Mouse (Mus musculus): ENCODE data around the gene Fzd9. TPM values are rescaled to one million over a fixed set of nuclear protein-coding genes. Genes with fewer than 3 reads are reported as not detected.
A peak's percentile ranks its signal among the peaks of the same experiment; 100 is the strongest.

The Fzd9 gene
- polyA plus RNA-seq, 1 experiment from 2014 or later, result 3.6 TPM

DNA sequence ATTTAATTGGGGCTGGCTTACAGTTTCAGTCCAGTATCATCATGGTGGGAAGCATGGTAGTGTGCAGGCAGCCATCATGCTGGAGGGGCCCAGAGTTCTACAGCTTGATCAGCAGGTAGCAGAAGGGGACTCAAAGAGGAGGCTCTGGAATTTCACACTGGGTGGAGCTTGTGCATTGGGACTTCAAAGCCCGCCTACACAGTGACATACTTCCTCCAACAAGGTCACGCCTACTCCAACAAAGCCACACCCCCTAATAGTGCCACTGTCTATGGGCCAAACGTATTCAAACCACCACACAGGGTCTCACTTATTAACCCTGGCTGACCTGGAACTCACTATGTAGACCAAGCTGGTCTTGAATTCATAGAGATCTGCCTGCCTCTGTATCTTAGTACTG lies 5.1 kb upstream of the Fzd9 start:
- H3K36me3 ChIP-seq (ENCODE audit: control insufficient read depth, insufficient read depth, low read length), result no peaks in the 10 kb centered on the region
- no peak overlapping the region for H3K9ac ChIP-seq (ENCODE audit: low read depth, low read length)
- no peak for ATAC-seq (replicated peaks; ENCODE audit: insufficient number of reproducible peaks, low FRiP score, low TSS enrichment)
- 0 out of 2 replicates have a peak, but pooled peaks cover 2% of the 10 kb centered on the region for H3K9me3 ChIP-seq (replicated peaks; ENCODE audit: control insufficient read depth, low read length)
- H3K4me3 ChIP-seq (ENCODE audit: low read depth, low read length), result no peak overlapping the region
- H3K27me3 ChIP-seq (ENCODE audit: control insufficient read depth, insufficient read depth, low read length), result no peaks in the 10 kb centered on the region
- no peak overlapping the region for H3K27ac ChIP-seq (ENCODE audit: low read depth, low read length)
- WGBS (ENCODE audit: insufficient replicate concordance), result 82% methylated on average over 3 of the region's 3 CpGs
- no peak overlapping the region for H3K4me2 ChIP-seq
- peaks cover 12% of the 10 kb centered on the region for H3K4me1 ChIP-seq (ENCODE audit: control insufficient read depth, insufficient read depth, low read length)

GRCm38 (mm10) chr5:135253741-135254401 lies 2.8 kb upstream of the Fzd9 start:
- H3K4me1 ChIP-seq (ENCODE audit: control insufficient read depth, insufficient read depth, low read length), result peaks cover 19% of the 10 kb centered on the region
- H3K9me3 ChIP-seq (replicated peaks; ENCODE audit: control insufficient read depth, low read length), result 0 out of 2 replicates have a peak, but pooled peaks cover 2% of the 10 kb centered on the region
- H3K4me3 ChIP-seq (ENCODE audit: low read depth, low read length), result no peak overlapping the region
- H3K36me3 ChIP-seq (ENCODE audit: control insufficient read depth, insufficient read depth, low read length), result no peaks in the 10 kb centered on the region
- H3K9ac ChIP-seq (ENCODE audit: low read depth, low read length), result 0 out of 2 replicates have a peak overlapping the region, but pooled peaks have one; percentile 28
- no peak for ATAC-seq (replicated peaks; ENCODE audit: insufficient number of reproducible peaks, low FRiP score, low TSS enrichment)
- H3K4me2 ChIP-seq, result no peak overlapping the region
- H3K27me3 ChIP-seq (ENCODE audit: control insufficient read depth, insufficient read depth, low read length), result peaks cover 17% of the 10 kb centered on the region; the same call in 1 of the 2 replicates
- H3K27ac ChIP-seq (ENCODE audit: low read depth, low read length), result no peak overlapping the region
- WGBS (ENCODE audit: insufficient replicate concordance), result 19% methylated on average over 12 of the region's 12 CpGs

DNA sequence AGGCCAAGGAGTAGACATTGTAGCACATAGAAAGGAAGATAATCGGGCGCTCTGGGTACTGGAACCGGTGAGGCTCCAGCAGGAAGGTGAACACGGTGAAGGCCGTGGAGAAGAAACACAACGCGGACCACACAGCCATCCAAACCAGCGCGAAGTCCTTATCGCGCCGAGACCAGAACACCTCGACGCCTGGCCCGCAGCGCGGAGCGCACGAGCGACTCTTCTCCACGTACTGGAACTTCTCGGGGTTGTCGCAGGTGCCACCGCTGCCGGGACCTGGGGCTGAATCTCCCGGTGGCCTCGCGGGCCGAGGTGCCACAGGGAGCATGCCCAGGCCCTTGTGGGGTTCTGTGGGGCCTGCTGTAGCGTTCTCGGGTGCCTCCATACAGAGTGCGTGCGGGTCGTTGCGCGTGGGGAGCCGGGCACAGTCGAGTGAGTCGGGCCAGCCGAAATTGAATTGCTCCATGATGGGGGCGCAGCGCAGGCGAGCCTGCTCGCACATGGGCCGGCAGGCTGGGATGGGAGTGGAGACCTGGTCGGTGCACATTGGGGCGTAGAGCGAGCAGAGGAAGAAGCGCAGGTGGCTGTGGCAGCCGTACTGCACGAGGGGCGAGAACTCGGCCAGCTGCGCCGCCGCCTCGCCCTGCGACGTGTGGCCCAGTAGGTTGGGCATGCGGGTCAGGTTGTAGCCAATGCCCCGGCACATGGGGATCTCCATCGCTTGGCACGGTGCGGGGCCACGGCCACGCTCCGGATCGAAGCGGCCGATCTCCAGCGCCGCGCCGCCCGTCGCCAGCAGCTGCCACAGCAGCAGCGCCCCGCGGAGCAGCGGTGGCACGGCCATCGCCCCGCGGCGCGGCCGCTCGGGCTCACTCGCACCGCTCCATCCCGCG lies 598 bp downstream of the Fzd9 start:
- Histone ChIP-seq H3K27me3 (ENCODE audit: control insufficient read depth, insufficient read depth, low read length) (peaks cover 20% of the 10 kb centered on the region; the same call in 1 of the 2 replicates), H3K4me3 (ENCODE audit: low read depth, low read length) (peak overlapping the region; percentile 47), H3K9ac (ENCODE audit: low read depth, low read length) (peak overlapping the region; percentile 62), H3K36me3 (ENCODE audit: control insufficient read depth, insufficient read depth, low read length) (peaks cover 11% of the 10 kb centered on the region), H3K27ac (ENCODE audit: low read depth, low read length) (no peak overlapping the region), H3K4me2 (peak overlapping the region; percentile 83), H3K4me1 (ENCODE audit: control insufficient read depth, insufficient read depth, low read length) (peaks cover 24% of the 10 kb centered on the region), H3K9me3 (replicated peaks; ENCODE audit: control insufficient read depth, low read length) (no peaks in the 10 kb centered on the region)
- peak; percentile 35 for ATAC-seq (replicated peaks; ENCODE audit: insufficient number of reproducible peaks, low FRiP score, low TSS enrichment)
- WGBS (ENCODE audit: insufficient replicate concordance), result 2% methylated on average over 90 of the region's 92 CpGs

DNA sequence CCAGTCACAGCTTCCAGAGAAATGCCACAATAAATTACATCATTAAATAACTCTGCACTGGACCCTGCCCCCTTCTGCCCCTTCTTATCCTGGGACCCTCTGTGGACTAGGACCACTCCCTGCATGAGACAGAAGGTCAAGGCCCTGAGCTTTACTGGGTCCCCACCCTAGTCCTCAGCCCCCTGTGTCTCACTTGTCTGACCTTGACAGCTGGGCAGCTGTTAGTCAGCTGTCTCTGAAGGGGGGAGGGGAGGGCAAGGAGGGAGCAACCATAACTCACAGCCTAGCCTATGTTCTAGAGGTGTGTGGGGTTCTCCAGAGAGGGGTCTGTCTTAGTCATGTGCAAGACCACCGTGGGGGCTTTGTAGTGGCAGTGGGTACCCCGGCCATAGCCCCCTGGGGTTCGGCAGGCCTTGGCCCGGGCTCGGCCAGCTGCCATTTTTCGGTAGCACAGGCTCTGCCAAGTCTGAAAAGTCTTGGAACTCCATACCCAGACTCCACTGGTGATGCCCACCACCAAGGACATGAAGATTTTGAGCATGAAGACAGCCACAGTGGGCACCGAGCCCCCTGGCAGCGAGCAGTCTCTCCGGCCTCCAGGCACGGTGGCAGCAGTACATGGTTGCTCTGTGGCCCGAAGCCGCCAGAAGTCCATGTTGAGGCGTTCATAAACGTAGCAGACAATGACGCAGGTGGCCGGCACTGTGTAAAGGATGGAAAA lies 1.9 kb downstream of the Fzd9 start:
- Histone ChIP-seq H3K4me2 (peak overlapping the region; percentile 29), H3K9me3 (replicated peaks; ENCODE audit: control insufficient read depth, low read length) (no peaks in the 10 kb centered on the region), H3K27ac (ENCODE audit: low read depth, low read length) (no peak overlapping the region), H3K36me3 (ENCODE audit: control insufficient read depth, insufficient read depth, low read length) (peaks cover 22% of the 10 kb centered on the region), H3K9ac (ENCODE audit: low read depth, low read length) (no peak overlapping the region), H3K4me3 (ENCODE audit: low read depth, low read length) (no peak overlapping the region), H3K27me3 (ENCODE audit: control insufficient read depth, insufficient read depth, low read length) (peaks cover 20% of the 10 kb centered on the region; the same call in 1 of the 2 replicates), H3K4me1 (ENCODE audit: control insufficient read depth, insufficient read depth, low read length) (peaks cover 21% of the 10 kb centered on the region)
- no peak for ATAC-seq (replicated peaks; ENCODE audit: insufficient number of reproducible peaks, low FRiP score, low TSS enrichment)
- 80% methylated on average over 16 of the region's 16 CpGs for WGBS (ENCODE audit: insufficient replicate concordance)

DNA sequence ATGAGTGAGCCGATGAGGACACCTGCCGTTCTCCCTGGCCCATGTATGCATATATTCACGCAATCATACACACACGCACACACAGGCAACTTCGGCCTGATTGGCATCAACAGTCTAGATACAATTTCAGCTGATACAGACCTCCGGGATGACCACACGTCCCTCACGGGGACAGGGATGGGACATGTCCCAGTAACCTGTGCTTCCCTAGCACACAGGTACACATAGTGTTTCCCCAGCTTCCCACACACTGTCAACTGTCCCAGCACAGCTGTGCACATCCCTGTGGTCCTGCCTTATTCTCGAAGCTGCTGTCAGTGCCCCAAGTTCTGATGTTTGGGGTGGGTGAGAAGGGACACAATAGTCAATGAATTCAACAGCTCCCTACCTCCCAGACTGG lies 3.7 kb downstream of the Fzd9 start:
- no peak overlapping the region for H3K4me2 ChIP-seq
- WGBS (ENCODE audit: insufficient replicate concordance), result 79% methylated on average over 9 of the region's 9 CpGs

DNA sequence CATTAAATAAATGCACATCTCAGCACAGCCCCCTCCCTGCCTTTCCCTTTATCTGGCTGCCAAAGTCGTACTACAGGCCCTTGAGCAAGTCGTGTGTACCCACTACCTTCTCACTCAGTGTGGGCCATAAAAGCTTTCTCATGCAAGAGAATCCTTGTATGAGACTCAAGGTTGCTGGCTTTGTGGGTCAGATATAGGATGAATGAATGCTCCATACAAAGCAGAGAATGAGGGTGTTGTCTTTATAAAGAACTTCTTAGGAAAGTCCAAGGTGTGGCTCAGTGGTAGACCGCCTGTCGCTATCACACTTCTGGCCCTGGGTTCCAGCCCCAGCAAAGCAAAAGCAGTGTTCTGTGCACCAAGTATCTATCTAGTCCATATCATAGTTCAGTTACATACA lies 4.5 kb downstream of the Fzd9 start:
- no peak overlapping the region for H3K27ac ChIP-seq (ENCODE audit: low read depth, low read length)
- no peak overlapping the region for H3K4me2 ChIP-seq
- no peak for ATAC-seq (replicated peaks; ENCODE audit: insufficient number of reproducible peaks, low FRiP score, low TSS enrichment)
- peaks cover 31% of the 10 kb centered on the region for H3K4me1 ChIP-seq (ENCODE audit: control insufficient read depth, insufficient read depth, low read length)
- peaks cover 43% of the 10 kb centered on the region for H3K36me3 ChIP-seq (ENCODE audit: control insufficient read depth, insufficient read depth, low read length)
- H3K9me3 ChIP-seq (replicated peaks; ENCODE audit: control insufficient read depth, low read length), result no peaks in the 10 kb centered on the region
- no peak overlapping the region for H3K4me3 ChIP-seq (ENCODE audit: low read depth, low read length)
- H3K9ac ChIP-seq (ENCODE audit: low read depth, low read length), result 0 out of 2 replicates have a peak overlapping the region, but pooled peaks have one; percentile 16
- peaks cover 20% of the 10 kb centered on the region; the same call in 1 of the 2 replicates for H3K27me3 ChIP-seq (ENCODE audit: control insufficient read depth, insufficient read depth, low read length)
- 61% methylated on average over 4 of the region's 4 CpGs for WGBS (ENCODE audit: insufficient replicate concordance)

More for the DNA sequence above, 3.7 kb downstream of the Fzd9 start:
- Histone ChIP-seq H3K4me3 (ENCODE audit: low read depth, low read length) (no peak overlapping the region), H3K27me3 (ENCODE audit: control insufficient read depth, insufficient read depth, low read length) (peaks cover 20% of the 10 kb centered on the region; the same call in 1 of the 2 replicates), H3K27ac (ENCODE audit: low read depth, low read length) (no peak overlapping the region), H3K4me1 (ENCODE audit: control insufficient read depth, insufficient read depth, low read length) (peaks cover 23% of the 10 kb centered on the region), H3K9me3 (replicated peaks; ENCODE audit: control insufficient read depth, low read length) (no peaks in the 10 kb centered on the region), H3K9ac (ENCODE audit: low read depth, low read length) (no peak overlapping the region), H3K36me3 (ENCODE audit: control insufficient read depth, insufficient read depth, low read length) (peaks cover 35% of the 10 kb centered on the region)
- no peak for ATAC-seq (replicated peaks; ENCODE audit: insufficient number of reproducible peaks, low FRiP score, low TSS enrichment)

- Histone ChIP-seq H3K9me3 (replicated peaks; ENCODE audit: control insufficient read depth, low read length) (no peaks in the 10 kb centered on the region), H3K4me3 (ENCODE audit: low read depth, low read length) (no peak overlapping the region), H3K9ac (ENCODE audit: low read depth, low read length) (0 out of 2 replicates have a peak overlapping the region, but pooled peaks have one; percentile 3), H3K4me2 (no peak overlapping the region), H3K36me3 (ENCODE audit: control insufficient read depth, insufficient read depth, low read length) (peaks cover 61% of the 10 kb centered on the region), H3K27me3 (ENCODE audit: control insufficient read depth, insufficient read depth, low read length) (no peaks in the 10 kb centered on the region), H3K4me1 (ENCODE audit: control insufficient read depth, insufficient read depth, low read length) (peaks cover 28% of the 10 kb centered on the region), H3K27ac (ENCODE audit: low read depth, low read length) (peak overlapping the region; percentile 93)
- ATAC-seq (replicated peaks; ENCODE audit: insufficient number of reproducible peaks, low FRiP score, low TSS enrichment), result no peak
- WGBS (ENCODE audit: insufficient replicate concordance), result 96% methylated on average over 1 of the region's 1 CpGs
Observed at GRCm38 (mm10) chr5:135243166-135243565, 7.9 kb downstream of the Fzd9 start.

DNA sequence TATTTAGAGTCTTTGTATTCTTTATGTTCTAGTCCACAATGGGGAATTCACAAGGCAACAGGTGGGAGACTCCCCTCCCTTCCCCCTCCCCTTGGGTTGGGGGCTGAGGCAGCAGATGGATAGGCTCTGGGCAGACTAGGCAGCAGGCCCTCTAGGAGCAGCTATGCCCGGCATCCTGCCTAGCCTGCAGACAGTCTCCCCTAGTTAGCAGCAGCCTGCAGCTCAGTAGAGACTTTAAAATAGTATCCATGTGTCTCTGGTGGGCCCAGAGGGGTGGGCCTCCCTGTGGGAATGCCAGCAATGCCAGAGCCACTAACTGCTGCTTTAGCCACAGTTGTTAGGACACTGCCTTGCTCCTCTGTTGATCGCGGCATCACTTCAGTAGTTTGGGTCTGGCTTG lies 8.4 kb downstream of the Fzd9 start:
- Histone ChIP-seq H3K27me3 (ENCODE audit: control insufficient read depth, insufficient read depth, low read length) (no peaks in the 10 kb centered on the region), H3K4me1 (ENCODE audit: control insufficient read depth, insufficient read depth, low read length) (peaks cover 28% of the 10 kb centered on the region), H3K9ac (ENCODE audit: low read depth, low read length) (no peak overlapping the region), H3K36me3 (ENCODE audit: control insufficient read depth, insufficient read depth, low read length) (peaks cover 66% of the 10 kb centered on the region), H3K9me3 (replicated peaks; ENCODE audit: control insufficient read depth, low read length) (no peaks in the 10 kb centered on the region), H3K27ac (ENCODE audit: low read depth, low read length) (peak overlapping the region; percentile 93), H3K4me3 (ENCODE audit: low read depth, low read length) (no peak overlapping the region), H3K4me2 (0 out of 2 replicates have a peak overlapping the region, but pooled peaks have one; percentile 16)
- ATAC-seq (replicated peaks; ENCODE audit: insufficient number of reproducible peaks, low FRiP score, low TSS enrichment), result peak; percentile 33; the same call in 1 of the 2 replicates
- 63% methylated on average over 3 of the region's 3 CpGs for WGBS (ENCODE audit: insufficient replicate concordance)

All from heart, embryonic 11.5 days (tissue).